Mouse (Mus musculus) heart, adult 8-10 months (tissue): ENCODE measurements around the gene Cnn2. TPM values are rescaled to one million over a fixed set of nuclear protein-coding genes. Genes with fewer than 3 reads are reported as not detected.

Source experiments
- DNase-seq: peaks from one replicate; pipeline ENCODE4 v3.0.0; 2022; ENCODE audit warnings: low spot score
- total RNA-seq, 4 experiments: library from RNA; stranded (reverse); gene quantifications; 2 replicates each; pipeline ENCODE4 v1.2.4; 2022

Cnn2 gene
- total RNA-seq, 4 experiments from 2014 or later = 27.1 to 35.7 (median 33.3) TPM

GRCm38 (mm10) chr10:79991099-79991498, 2.7 kb downstream of the Cnn2 start:
- no peak for DNase-seq

GRCm38 (mm10) chr10:79991548-79991947, 3.2 kb downstream of the Cnn2 start:
- DNase-seq = no peak

GRCm38 (mm10) chr10:79994397-79995115, 6.2 kb downstream of the Cnn2 start:
- no peak for DNase-seq

- no peak for DNase-seq
Observed at GRCm38 (mm10) chr10:79995636-79996035, 7.3 kb downstream of the Cnn2 start.

DNA sequence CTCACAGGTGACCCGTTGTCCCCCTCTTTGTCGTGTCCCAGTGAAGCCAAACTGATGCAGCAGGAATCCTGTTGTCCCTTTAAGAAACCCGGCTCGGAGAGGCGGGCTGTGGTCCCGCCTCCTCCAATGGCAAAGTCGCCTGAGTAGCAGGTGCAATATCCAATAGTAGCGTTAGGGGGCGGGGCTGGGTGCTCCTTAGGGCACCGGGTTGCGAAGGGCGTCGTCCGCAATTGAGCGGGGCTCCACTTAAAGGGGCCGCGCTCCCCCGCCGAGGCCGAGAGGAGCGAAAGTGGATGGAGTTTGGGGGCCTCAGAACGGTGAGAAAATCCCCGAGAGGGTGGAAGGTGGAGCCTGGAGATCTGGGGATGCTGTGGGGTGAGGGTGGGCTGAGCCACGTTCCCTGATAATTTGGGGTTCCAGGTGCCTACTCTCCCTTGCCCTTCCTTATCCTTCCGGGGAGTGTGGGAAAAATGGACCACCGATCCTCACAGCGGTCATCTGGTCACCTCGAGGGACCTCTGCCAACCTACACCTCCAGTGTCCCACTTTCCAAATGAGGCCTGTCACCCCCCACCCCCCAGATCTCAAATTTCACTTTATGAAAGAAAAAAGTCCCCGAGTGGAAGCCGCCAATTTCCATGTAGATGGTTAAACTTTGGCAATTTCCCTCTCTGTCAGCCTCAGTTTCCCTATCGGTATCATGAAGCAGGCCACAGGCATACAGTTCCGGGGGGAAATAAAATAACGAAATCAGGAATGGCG, 8.1 kb downstream of the Cnn2 start, which contains the start of gene Abca7:
Gene Abca7 (plus strand): TSS at position 223 of the 762 bp plus-strand sequence.
- peak; percentile 97 for DNase-seq

DNA sequence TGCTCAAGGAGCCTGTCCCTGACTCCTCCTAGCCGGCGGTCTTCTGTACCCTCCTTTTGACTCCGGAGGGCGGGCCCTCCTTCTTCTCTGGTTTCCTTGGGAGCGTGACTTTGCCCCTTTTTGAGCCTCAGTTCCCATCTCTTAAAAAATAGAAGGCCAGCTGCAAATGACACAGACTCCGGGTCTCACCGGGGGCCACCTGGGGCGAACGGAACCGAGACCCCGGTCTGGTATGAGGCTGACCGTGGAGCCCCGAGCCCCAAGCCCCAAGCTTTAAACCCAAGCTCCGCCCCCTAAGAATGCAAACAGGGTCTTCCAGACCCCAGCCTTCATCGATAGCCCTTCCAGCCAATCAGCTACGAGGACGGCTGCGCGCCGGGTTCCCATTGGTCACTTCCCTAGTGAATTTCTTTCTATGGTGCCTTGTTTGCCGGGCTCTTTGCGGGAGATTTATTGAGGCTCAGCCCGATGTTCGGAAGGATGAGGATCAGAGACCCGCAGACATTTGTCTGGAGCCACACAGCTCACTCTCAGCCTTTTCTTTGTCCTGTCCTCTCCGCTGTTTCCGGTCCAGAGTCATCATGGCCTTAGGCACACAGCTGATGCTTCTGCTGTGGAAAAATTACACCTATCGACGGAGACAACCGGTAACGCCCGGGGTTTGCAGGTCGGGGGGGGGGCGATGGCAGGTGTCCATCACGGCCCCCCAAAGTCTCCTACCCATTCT, 8.8 kb downstream of the Cnn2 start:
- DNase-seq = no peak

GRCm38 (mm10) chr10:79997819-79998218, 9.4 kb downstream of the Cnn2 start:
- DNase-seq = no peak

- DNase-seq = no peak
Observed at GRCm38 (mm10) chr10:80001945-80002344, 13.6 kb downstream of the Cnn2 start.

GRCm38 (mm10) chr10:80002829-80003228, 14.4 kb downstream of the Cnn2 start:
- DNase-seq = no peak

DNA sequence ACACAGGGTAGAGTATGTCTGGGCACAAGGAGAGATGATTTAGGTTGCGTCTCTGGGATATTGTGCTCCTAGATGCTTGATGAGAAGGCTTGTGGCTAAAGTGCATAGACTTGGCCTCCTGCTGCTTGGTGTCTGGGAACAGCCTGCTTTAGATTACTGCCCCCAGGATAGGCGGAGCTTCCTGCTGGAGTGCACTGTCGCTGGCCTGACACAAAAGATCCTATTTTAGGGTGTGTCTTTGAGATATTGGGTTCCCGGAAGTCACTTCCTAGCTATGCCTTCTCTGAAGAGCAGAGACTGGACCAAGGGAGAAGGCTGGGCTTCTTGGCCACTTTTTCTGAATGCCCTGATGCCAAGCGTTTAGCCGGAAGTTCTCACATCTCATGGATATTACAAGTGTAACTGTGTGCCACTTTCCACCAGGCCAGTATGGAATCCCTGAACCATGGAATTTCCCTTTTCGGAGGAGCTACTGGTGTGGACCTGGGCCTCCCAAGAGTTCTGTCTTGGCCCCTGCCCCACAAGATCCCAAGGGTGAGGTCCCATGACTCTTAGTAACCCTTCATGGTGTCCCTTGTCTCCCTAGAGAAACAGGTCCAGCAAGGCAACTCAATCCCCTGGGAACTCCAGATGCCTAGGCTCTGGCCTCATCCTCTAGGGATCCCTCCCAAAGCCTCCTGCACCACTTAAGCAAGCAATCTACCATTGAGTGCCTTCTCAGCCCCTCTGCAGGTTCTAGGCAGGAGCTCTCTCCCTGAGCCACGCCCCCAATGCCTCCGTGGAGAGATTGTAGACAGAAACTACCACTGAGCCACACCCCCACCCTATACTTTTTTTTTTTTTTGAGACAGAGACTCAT, 15.2 kb downstream of the Cnn2 start:
- no peak for DNase-seq

DNA sequence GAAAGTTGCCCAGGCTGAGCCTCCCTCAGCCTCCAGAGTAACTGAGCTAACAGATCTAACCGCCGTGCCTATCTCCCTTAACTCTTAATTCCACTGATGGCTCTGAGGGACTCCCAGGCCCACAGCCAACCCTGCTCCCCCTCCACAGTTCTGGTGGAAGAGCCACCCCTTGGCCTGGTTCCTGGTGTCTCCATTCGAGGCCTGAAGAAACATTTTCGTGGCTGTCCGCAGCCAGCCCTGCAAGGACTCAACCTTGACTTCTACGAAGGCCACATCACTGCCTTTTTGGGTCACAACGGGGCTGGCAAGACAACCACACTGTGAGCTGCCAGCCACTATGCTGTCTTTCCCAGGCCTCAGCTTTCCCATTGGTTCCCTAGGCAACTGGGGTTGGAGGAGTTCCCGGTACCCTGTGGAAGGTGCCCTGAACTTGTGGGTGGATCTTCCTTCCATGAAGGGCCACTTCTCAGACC, 15.9 kb downstream of the Cnn2 start:
- DNase-seq = no peak

GRCm38 (mm10) chr10:80011740-80012139, 23.4 kb downstream of the Cnn2 start:
- no peak for DNase-seq

DNA sequence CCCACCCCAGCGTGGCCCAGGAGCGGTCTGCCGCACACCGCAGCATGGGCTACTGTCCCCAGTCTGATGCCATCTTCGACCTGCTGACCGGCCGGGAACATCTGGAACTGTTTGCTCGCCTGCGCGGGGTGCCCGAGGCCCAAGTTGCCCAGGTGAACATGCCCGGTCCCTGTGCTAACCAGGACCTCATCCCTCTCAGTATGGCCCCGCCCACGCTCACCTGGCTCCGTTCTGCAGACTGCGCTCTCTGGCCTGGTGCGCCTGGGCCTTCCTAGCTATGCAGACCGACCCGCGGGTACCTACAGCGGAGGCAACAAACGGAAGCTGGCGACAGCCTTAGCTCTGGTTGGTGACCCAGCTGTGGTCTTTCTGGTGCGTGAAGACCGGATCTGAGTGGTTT, 25.2 kb downstream of the Cnn2 start:
- no peak for DNase-seq

- DNase-seq = no peak
Observed at GRCm38 (mm10) chr10:80014484-80015290, 26.3 kb downstream of the Cnn2 start.

DNA sequence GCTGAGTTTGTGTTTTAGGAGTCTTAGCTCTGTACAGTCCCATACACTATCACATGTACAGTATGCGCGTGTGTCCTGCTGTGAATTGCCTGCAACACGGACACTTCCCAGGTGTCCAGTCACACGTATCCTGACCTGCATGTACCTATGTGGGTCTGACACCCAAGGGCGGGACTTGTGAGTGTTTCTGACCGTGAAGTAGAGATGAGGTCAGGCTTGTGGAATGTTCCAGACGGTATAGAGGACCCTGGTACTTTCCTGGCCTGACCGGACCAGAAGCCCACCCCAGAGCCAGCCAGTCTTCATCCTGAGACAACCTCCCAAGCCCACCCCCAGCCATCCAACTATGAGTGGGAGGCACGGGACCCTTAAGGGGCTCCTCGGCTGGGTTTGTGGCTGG, 27.2 kb downstream of the Cnn2 start:
- DNase-seq = no peak

DNA sequence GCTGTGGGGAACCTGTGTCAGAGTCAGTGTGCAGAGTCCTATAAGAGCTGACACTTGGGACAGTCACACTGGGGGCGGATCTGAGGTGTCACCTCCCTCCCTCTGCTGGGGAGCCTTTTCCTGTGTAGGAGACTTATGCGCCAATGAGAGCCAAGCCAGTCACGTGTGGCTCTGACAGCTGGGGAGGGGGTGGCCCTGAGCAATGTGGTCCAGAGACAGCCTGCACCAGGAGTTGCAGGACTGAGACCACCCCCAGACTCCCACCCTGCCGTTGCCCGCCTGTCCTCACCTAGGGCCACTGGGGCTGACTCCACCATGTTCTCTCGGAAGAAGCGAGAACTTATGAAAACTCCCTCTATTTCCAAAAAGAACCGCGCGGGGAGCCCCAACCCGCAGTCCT, 28.1 kb downstream of the Cnn2 start, which contains the start of gene Arhgap45:
Gene Arhgap45 (plus strand): TSS at position 143 of the 400 bp plus-strand sequence.
- DNase-seq = no peak

DNA sequence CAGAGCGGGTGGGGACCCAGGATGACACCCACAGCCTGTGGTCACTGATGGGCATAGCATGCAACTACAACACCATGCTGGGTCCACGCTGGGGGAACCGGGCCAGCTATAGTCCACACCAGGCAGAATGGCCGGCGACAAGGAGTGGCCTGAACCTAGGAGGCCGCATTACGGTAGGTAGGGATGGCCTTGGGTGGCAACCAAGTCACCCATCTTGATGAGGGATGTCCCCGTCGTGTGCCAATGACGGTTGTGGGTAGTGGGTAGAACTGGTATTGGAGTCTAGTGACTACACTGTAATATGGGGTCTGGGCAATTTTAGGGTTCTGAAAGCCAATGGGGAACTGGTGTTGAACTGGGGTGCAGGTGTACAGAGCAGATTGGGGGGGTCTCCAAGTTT, 28.5 kb downstream of the Cnn2 start:
- DNase-seq = no peak

GRCm38 (mm10) chr10:80017361-80017760, 29.0 kb downstream of the Cnn2 start:
- no peak for DNase-seq

DNA sequence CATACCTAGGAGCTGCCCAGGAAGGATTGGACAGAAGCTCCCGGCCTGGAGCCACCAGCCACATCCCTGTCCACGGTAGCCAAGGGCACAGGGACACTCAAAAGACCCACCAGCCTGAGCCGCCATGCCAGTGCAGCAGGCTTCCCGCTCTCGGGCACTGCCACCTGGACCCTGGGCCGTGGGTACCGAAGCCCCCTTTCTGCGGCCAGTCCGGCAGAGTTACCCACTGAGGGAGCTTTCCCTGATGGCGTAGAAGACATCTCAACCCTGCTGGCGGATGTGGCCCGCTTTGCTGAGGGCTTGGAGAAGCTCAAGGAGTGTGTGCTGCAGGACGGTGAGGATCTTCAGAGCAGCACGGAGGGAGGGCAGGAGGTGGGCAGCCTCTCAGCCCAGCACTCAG, 29.4 kb downstream of the Cnn2 start:
- DNase-seq = no peak

DNA sequence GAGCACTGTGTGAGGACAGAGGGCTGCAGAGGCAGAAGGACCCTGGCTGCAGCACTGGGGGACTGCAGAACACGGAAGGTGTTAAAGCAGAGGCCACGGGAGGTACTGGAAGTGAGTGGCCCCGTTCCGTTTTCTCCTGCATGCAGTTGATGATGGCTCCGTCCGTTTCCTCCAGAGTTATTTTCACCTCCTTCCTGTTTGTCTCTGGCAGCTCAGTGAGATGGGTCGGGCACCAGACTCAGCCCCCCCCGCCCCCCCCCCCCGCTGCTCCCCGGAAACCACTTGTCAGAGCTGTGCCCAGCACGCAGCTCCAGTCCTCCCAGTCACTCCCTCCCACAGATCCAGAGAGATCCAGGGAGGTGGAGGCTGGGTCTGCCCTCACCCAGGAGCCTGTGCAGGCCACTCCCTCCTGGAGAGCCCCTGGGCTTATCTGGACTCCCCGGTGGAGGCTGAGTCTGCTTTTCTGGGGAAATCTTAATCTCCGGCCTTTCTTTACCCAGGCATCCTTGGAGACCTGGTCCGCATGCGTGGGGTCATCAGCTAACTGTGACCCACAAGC, 30.4 kb downstream of the Cnn2 start:
- DNase-seq = no peak
